Mouse (Mus musculus): Measurements from ENCODE around the gene Sh2b3.
A peak's percentile ranks its signal among the peaks of the same experiment; 100 is the strongest.

Sh2b3 gene

DNA sequence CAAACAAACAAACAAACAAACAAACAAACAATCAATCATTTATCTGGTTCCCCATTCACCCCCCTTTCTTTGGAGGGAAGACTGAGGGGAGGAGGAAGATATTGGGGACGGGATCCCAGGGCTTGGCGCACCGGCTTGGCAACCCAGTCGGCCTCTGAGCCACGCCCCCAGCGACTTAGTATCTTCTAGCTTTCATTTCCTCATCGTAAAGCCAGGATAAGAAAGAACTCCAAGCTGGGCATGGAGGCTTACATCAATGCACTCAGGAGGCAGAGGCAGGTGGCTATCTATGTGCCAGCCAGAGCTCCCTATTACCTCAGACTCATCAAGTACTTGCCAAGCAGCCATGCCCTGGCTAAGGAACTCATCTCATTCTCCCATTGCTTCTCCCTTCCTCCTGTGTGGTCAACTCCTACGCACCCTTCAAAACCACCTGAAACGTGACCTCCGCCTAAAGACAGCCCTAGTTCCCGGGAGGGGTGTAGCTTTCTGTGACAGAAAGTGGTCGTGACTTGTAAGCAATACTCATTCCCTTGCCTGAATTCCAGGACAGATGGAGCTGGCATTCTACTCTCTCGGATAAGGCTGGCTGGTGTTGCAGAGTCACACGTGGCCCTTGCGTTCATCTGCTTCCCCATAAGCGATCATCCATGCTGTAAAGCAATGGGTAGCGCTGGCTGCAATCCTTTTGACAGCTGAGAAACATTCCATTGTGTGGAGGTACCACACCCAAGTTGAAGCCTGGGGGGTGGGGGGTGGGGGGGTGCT, 5.9 kb upstream of the Sh2b3 start:
- DNase-seq = no peak

DNA sequence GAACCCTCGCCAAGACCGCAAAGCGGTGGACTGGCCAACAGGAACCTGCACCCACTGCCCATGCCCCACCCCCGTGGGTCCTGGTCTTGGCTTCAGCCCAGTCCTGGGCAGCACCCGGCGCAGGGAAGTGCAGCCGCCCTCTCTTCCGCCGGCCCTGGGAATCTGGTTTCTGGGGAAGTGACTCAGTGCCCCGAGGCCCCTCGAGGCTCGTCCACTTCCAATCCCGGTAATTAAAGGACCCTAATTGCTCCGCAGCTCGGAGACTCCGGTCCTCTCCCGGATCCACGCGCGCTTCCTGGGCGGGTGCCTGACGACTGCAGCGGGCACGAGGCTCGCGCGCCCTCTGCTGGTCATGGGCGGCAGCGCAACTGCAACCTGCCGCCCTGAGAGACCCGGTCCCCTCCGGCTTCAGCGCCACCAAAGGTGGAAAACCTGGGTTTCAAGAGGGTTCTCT, 5.2 kb upstream of the Sh2b3 start:
- peak; percentile 93 to 95 for DNase-seq

GRCm38 (mm10) chr5:121841973-121842372, 4.5 kb upstream of the Sh2b3 start:
- DNase-seq = peak in 1 of 2 experiments; percentile 20

GRCm38 (mm10) chr5:121841516-121841915, 4.1 kb upstream of the Sh2b3 start:
- DNase-seq = no peak

GRCm38 (mm10) chr5:121839128-121839473, 1.7 kb upstream of the Sh2b3 start:
- no peak for DNase-seq

DNA sequence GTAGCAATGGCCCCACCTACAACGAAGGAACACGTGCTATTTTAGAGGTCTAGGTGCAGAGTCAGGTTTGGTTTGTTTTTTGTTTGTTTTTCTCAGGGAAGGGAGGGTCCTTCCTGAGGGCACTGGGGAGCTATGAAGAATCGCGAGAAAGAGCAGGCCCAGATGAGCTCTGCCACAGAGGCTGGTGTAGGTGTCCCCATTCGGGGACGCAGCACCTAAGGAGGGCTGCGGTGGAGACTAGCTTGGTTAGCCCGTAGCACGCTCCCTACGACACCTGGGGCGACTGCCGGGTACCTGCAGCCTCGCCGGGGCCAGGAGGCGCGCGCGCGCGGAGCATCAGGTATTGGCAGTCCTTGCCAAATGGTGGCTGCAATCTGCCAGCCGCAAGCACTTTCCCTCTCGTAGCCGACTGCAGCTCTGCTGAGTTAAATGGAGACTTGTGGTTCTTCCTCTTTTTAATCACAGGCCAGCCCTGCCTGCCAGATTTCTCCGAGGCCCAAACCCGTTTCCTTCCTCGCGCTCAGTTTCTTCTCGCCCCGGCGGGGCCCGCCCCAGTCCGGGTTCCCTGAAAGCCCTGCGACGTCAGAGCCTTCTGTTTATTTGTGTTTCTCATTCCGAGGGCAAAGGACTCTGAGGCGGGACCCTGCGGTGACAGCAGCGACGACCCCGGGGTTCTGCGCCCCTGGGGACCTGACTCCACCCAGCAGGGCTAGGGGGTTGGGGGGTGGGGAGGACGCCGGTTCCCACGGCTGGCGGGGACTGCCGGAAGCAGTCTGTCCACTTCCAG, 1.1 kb upstream of the Sh2b3 start:
- DNase-seq = peak; percentile 73 to 78

GRCm38 (mm10) chr5:121836692-121837415, 592 bp downstream of the Sh2b3 start:
- peak; percentile 86 to 90 for DNase-seq

DNA sequence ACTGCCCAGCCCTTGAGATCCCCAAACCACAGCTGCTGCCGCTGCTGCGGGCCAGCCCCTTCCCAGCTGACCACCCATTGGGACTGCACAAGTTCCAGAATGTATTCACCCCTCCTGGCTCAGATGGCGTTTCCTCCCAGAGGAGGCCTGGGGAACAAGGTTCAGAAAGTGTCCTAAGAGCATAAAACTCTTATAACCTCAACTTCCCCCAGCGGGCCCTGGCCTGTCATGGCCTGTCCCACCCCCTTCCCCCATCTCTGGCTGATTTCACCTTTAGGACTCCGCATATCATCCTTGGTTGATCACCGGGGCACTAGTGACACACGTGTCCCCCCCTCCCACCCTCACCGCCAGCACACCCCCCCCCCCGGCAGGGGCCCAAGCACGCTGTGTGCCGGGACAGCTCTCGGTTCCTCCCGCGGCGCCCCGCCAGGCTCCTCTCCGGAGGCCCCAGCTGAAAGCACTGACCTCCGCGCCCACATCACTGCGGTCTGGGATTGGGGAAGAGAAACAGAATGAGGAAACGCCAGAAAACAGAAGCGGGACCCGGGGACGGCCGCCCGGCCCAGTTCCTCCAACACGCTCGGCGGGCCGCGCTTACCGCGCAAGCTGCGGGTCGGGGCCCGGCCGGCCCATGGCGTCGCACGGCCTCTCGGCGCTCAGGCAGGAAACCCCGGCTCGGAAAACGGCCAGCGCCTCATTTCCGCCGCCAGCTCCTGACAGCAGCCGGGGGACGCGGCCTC, 1.3 kb downstream of the Sh2b3 start:
- DNase-seq = no peak

DNA sequence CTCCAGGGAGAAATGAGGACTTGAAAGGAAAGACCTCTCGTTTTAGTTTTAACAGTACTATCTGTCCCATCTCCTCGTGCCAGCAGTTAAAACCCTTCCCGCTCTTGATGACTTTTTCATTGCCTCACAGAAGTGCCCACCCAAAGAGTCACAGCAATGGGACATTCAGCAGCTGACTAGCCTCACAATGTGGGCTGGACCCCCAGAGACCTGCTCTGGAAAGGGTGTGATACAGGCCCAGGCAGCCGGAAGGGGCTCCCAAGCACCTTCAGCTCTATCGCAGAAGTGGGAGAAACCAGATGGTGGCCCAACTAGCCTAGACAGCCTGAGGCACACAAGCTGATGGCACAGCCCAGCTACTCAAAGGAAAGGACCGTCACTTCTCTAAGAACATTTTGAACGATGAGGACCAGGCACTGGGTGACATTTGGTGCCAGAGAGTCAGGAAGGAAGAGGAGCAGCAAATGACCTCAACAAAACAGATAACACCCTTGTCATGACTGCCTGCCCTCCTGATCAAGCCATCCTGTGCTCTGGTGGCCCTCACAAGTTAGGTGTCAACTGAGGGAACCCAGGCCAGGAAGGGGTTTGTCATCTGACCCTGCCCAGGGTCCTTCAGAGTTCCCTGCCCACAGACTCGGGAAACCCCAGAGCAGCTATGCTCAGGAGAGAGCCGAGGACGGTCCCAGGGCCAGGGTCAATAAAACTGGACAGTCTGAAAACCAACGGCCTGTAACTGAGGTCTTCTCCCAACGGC, 2.3 kb downstream of the Sh2b3 start:
- peak in 1 of 2 experiments; percentile 33 for DNase-seq

DNA sequence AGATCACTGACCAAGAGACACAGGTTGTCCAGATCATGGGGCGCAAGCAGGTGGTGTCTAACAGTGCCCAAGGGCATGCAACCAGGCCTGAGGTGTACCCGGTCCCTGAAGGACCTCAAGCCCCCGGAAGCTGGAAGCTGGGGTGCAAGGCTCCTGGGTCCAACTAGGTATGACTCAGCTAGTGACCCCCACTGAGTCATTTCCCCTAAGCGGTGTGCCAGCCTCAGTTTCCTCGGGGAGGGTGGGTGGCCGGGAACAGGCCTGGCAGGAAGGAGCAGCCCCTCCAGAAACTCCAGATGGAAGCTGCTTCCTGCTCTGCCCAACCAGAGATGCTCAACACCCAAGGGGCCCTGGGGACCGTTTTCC, 3.2 kb downstream of the Sh2b3 start:
- DNase-seq = no peak

DNA sequence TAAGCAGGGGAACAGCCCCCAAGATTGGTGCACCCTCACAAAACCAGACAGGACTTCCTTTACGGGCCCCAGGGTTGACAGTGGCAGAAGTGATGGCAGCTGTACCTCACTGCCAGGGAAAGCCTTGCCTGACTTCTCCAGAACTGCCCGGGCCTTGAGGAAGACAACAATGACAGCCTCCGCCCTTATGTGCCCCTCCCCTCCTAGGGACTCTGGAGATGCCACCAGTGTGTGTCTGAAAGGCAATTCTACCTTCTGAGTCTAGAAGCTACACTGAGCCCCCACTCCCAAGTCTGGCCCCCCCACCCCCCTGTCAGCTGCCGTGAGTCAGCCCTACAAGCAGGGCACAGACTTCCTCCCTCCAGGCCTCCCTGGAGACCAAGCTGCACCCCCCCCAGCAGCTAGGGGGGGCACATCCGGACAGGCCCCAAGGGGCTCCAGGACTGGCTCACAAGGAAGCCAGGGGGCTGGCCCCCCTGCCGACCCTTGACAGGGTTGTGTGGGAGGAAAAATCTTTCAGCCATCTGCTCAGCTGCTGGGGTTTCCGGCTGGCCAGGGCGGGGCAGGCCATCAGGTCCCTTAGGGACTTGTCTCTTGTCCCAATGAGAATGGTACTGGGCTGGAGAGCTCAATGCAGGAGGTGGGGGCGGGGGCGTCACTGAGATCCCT, 3.7 kb downstream of the Sh2b3 start:
- peak; percentile 63 to 70 for DNase-seq

GRCm38 (mm10) chr5:121833159-121833558, 4.3 kb downstream of the Sh2b3 start:
- DNase-seq = no peak

DNA sequence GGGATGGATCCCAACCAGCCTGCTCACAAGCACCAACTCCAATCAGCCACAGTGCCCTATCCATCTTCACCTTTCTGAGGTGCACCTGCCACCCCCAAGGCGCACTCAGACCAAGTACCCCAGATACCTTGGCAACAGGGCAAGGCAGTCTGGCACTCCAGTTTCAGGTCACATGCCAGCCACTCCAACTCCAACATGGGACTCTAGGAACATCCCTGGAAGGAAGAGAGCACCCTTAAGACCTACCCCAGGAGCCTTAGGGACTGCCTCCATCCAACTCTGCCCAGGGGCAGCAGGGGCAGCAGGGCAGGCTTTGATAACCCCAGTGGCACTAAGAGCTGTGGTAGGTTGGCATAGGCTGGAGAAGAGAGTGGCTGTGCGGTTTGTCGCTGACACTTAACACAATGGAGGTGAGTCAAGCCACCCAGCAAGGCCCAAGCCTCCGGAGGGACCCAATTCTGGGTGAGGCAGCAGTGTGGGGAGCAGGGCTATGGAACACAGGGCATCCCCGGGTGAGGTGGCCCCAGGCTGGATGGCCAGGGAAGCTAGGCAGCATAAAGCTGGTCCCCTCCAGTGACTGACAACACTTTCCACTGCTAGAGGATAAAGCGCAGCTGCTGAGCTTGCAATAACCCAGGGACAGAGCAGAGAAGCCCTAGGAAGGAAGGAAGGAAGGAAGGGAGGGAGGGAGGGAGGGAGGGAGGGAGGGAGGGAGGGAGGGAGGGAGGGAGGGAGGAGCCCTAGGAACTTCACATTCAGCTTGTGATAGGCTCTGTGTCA, 4.9 kb downstream of the Sh2b3 start:
- no peak for DNase-seq

GRCm38 (mm10) chr5:121831002-121831601, 6.3 kb downstream of the Sh2b3 start:
- no peak for DNase-seq

DNA sequence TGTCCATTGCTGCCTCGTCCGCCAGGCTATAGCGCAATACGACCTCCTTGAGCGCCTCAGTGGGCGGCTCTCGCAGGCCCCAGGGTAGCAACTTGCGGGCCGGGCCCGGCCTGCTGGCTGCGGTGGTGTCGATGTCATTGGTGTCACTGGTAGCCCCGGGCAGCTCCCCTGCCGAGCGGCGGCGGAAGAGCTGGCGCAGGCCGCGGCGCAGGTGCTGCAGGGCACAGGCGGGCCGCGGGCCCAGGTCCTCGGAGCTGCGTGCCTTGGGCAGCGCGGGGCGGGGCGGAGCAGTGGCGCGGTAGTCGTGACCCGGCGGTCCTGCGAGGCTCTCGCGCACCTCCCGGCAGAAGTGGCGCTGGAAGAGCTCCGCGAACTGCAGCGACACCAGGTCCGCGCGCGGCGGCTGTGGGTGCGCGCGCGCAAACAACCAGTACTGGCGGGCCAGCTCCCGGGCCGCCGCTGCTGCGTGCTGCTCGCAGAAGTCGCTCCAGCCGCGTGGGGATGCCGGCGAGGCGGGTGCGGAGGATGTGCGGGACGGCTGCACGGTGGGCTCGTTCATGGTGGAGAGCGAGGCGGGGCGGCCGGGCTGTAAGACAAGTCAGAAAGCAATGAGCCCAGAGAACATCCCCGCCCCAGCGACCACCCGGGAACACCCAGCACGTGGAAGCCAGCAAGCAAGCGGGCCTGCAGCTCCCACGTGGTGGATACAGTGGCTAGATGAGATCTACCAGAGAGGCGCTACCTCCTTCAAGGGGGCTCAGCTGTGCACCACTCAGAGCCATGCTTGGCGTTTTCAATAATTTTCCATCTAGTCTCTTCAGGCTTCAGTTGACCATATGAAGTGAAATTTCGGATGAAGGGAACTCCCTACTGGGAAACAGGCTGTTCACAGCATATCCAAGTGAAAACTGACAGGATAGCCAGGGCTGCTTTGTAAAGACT, 8.7 kb downstream of the Sh2b3 start:
- DNase-seq = peak; percentile 83 to 86

DNA sequence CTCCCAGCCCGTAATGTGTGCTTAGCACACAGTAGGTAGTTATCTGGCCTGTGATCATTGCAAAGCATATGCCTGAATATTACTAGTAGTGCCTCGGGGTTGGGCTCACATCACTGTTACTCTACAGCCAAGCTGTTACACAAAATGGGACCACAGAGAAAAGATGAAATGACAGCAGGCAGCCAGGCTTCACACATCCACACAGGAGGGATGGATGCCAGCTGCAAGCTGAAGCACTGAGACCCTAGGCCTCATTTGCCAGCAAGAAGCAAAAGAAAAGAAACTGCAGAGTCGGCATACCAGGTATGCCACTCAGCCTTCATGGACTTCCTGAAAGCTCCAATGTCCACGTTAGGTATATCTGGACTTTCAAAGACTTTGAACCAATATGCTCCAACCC, 9.6 kb downstream of the Sh2b3 start:
- DNase-seq = no peak

DNA sequence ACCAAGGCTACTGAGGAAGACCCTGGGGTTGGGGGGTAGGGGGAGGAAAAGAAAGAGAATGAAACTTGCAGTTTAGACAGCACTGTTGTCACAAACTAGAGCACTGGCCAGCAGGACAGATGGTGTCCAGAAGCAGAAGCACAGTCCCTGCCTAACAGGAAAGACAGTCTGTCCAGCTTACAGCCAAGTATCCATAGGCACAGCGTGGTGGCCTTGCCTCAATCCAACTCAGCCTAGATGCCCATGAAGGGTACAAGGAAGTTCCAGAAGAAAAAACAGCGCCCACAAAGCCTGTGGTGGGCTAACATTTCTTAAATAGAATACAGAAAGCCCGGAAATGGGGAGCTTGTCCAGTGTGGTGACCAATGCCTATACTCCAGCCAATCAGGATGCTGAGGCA, 11.8 kb downstream of the Sh2b3 start:
- peak; percentile 63 to 64 for DNase-seq

GRCm38 (mm10) chr5:121824121-121824520, 13.3 kb downstream of the Sh2b3 start:
- peak; percentile 28 to 38 for DNase-seq

DNA sequence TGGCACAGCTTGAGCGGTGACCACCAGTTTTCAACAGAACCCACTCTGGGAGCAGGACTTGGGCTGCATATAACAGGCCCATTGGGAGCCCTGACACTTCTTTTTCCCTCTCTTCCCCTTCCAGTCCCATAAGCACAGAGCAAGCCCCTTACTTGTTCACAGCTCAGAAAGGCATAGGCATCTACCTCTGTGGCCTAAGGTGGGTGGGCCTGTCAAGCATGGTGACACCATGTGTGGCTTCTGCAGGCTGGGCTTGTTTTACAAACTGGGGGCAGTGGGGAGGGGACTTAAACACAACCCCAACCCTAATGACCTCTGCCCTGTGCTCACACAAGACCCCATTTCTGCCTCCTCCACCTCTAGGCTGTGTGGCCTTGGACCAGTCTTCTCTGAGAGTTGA, 13.8 kb downstream of the Sh2b3 start:
- peak in 1 of 2 experiments; percentile 12 for DNase-seq

All from cerebellum, postnatal 25 days (tissue).